Mouse (Mus musculus) kidney, postnatal 0 days (tissue): ENCODE results near the gene Rilp. TPM values are rescaled to one million over a fixed set of nuclear protein-coding genes. Genes with fewer than 3 reads are reported as not detected.

Experiments used
- ATAC-seq: fragments of 200-750 bp; cut with Nextera tagmentation; replicated peaks from 2 replicates; pipeline ENCODE4 v1.8.0; 2017; ENCODE audit warnings: low read depth, moderate number of reproducible peaks, moderate TSS enrichment, moderate library complexity; ENCODE audit not compliant: low FRiP score
- DNase-seq: peaks from one replicate; pipeline ENCODE4 v3.0.0-alpha.2; 2016; ENCODE audit warnings: low spot score
- H3K27ac ChIP-seq: fragments of 300-500 bp; sonication (generic); 2 replicates; pipeline ENCODE4 v1.5.1; 2014; ENCODE audit warnings: mild to moderate bottlenecking
- H3K27me3 ChIP-seq: fragments of 300-500 bp; sonication (generic); 2 replicates; pipeline ENCODE4 v1.6.1; 2014; ENCODE audit warnings: low read length, mixed read lengths; ENCODE audit not compliant: insufficient read depth
- H3K36me3 ChIP-seq: fragments of 300-500 bp; sonication (generic); 2 replicates; pipeline ENCODE4 v1.6.1; 2014; ENCODE audit warnings: low read length, mixed read lengths; ENCODE audit not compliant: insufficient read depth
- H3K4me1 ChIP-seq: fragments of 300-500 bp; sonication (generic); replicated peaks from 2 replicates; pipeline ENCODE4 v1.6.1; 2014; ENCODE audit warnings: antibody characterized with exemption, low read length, mixed read lengths; ENCODE audit not compliant: insufficient read depth
- H3K4me2 ChIP-seq: fragments of 300-500 bp; sonication (generic); 2 replicates; pipeline ENCODE4 v1.6.1; 2014; ENCODE audit warnings: mild to moderate bottlenecking, low read length, moderate library complexity, mixed read lengths
- H3K4me3 ChIP-seq: fragments of 300-500 bp; sonication (generic); replicated peaks from 2 replicates; pipeline ENCODE4 v1.5.1; 2014; ENCODE audit warnings: low read depth, low read length
- H3K9ac ChIP-seq: fragments of 300-500 bp; sonication (generic); 2 replicates; pipeline ENCODE4 v1.6.1; 2014; ENCODE audit warnings: low read depth, low read length
- H3K9me3 ChIP-seq: fragments of 300-500 bp; sonication (generic); replicated peaks from 2 replicates; pipeline ENCODE4 v1.6.1; 2016; ENCODE audit warnings: low read length, inconsistent platforms, mixed read lengths
- CTCF ChIP-seq: IDR thresholded peaks from 2 replicates; pipeline ENCODE4 v1.5.1; 2016; ENCODE audit warnings: antibody characterized with exemption, low read depth, mild to moderate bottlenecking, moderate library complexity
- WGBS: fragments of 180-500 bp; shearing (Covaris S2); extraction: QIAGEN DNeasy Blood & Tissue Kit; methylation state at CpG from one replicate; pipeline ENCODE4 v1.1.7; 2014; 5-methylcytosine and 5-hydroxymethylcytosine counted together
- polyA plus RNA-seq: library from polyadenylated mRNA; unstranded; fragments of >200 nt; fragmentation: Nextera tagmentation; extraction: Ambion mirVana; gene quantifications from 2 replicates; pipeline ENCODE4 v1.2.1, GENCODE M21; 2015

The Rilp gene
- polyA plus RNA-seq, 1 experiment from 2014 or later: 4.5 TPM

- H3K4me2 ChIP-seq: peak overlapping the region; percentile 90
- H3K9me3 ChIP-seq: no peaks in the 10 kb centered on the region
- ATAC-seq: peak; percentile 89
- peak; percentile 97 for DNase-seq
- peak; percentile 95 for TF ChIP-seq CTCF
- peak overlapping the region; percentile 92 for H3K27ac ChIP-seq
- H3K9ac ChIP-seq: peak overlapping the region; percentile 63
- H3K4me1 ChIP-seq: peaks cover 11% of the 10 kb centered on the region
- H3K4me3 ChIP-seq: peak overlapping the region; percentile 41
- WGBS: 4% methylated on average over 24 of the region's 24 CpGs
- H3K27me3 ChIP-seq: no peaks in the 10 kb centered on the region
- peaks cover 33% of the 10 kb centered on the region for H3K36me3 ChIP-seq
Measured at GRCm38 (mm10) chr11:75510627-75510993, 716 bp downstream of the Rilp start.

GRCm38 (mm10) chr11:75511213-75511612 lies 1.3 kb downstream of the Rilp start:
- H3K4me2 ChIP-seq: no peak overlapping the region
- DNase-seq (no peak), ATAC-seq (no peak)
- no peak overlapping the region for H3K27ac ChIP-seq
- no peaks in the 10 kb centered on the region for H3K27me3 ChIP-seq
- H3K4me3 ChIP-seq: no peak overlapping the region
- TF ChIP-seq CTCF: no peak
- H3K36me3 ChIP-seq: peaks cover 28% of the 10 kb centered on the region
- peaks cover 11% of the 10 kb centered on the region for H3K4me1 ChIP-seq
- no peak overlapping the region for H3K9ac ChIP-seq
- no peaks in the 10 kb centered on the region for H3K9me3 ChIP-seq
- WGBS: 76% methylated on average over 6 of the region's 6 CpGs

- Histone ChIP-seq H3K27me3 (no peaks in the 10 kb centered on the region), H3K9me3 (no peaks in the 10 kb centered on the region), H3K4me3 (no peak overlapping the region), H3K9ac (no peak overlapping the region), H3K27ac (0 out of 2 replicates have a peak overlapping the region, but pooled peaks have one; percentile 25), H3K36me3 (peaks cover 24% of the 10 kb centered on the region; the same call in 1 of the 2 replicates), H3K4me1 (peaks cover 11% of the 10 kb centered on the region), H3K4me2 (no peak overlapping the region)
- no peak for TF ChIP-seq CTCF
- DNase-seq (no peak), ATAC-seq (no peak)
- 77% methylated on average over 9 of the region's 9 CpGs for WGBS
Measured at GRCm38 (mm10) chr11:75512301-75513018, 2.6 kb downstream of the Rilp start.

GRCm38 (mm10) chr11:75513336-75513735 lies 3.4 kb downstream of the Rilp start, which contains the start of gene Scarf1:
TSS of gene Scarf1 (plus strand) at chr11:75513540.
- DNase-seq (peak; percentile 75), ATAC-seq (no peak)
- no peaks in the 10 kb centered on the region for H3K9me3 ChIP-seq
- peaks cover 15% of the 10 kb centered on the region; the same call in 1 of the 2 replicates for H3K36me3 ChIP-seq
- no peaks in the 10 kb centered on the region for H3K27me3 ChIP-seq
- H3K4me1 ChIP-seq: peaks cover 11% of the 10 kb centered on the region
- no peak for TF ChIP-seq CTCF
- peak within 1 kb of the TSS; percentile 45 for H3K4me2 ChIP-seq
- H3K9ac ChIP-seq: peak within 1 kb of the TSS; percentile 28; the same call in 1 of the 2 replicates
- H3K27ac ChIP-seq: peak within 1 kb of the TSS; percentile 31; the same call in 1 of the 2 replicates
- WGBS: 34% methylated on average over 8 of the region's 8 CpGs
- peak within 1 kb of the TSS; percentile 24 for H3K4me3 ChIP-seq

- Histone ChIP-seq H3K27me3 (no peaks in the 10 kb centered on the region), H3K27ac (no peak overlapping the region), H3K4me2 (no peak overlapping the region), H3K4me3 (no peak overlapping the region), H3K9ac (no peak overlapping the region), H3K9me3 (no peaks in the 10 kb centered on the region), H3K4me1 (no peaks in the 10 kb centered on the region), H3K36me3 (0 out of 2 replicates have a peak, but pooled peaks cover 3% of the 10 kb centered on the region)
- TF ChIP-seq CTCF: no peak
- WGBS: 94% methylated on average over 25 of the region's 25 CpGs
- DNase-seq (no peak), ATAC-seq (no peak)
Measured at GRCm38 (mm10) chr11:75515186-75515585, 5.3 kb downstream of the Rilp start.

- no peak overlapping the region for H3K4me2 ChIP-seq
- no peaks in the 10 kb centered on the region for H3K27me3 ChIP-seq
- H3K4me3 ChIP-seq: no peak overlapping the region
- H3K4me1 ChIP-seq: no peaks in the 10 kb centered on the region
- WGBS: 65% methylated on average over 15 of the region's 15 CpGs
- H3K27ac ChIP-seq: no peak overlapping the region
- DNase-seq (no peak), ATAC-seq (0 out of 2 replicates have a peak, but pooled peaks have one; percentile 27)
- no peaks in the 10 kb centered on the region for H3K9me3 ChIP-seq
- H3K36me3 ChIP-seq: 0 out of 2 replicates have a peak, but pooled peaks cover 3% of the 10 kb centered on the region
- no peak overlapping the region for H3K9ac ChIP-seq
- TF ChIP-seq CTCF: no peak
Measured at GRCm38 (mm10) chr11:75519834-75520633, 10.1 kb downstream of the Rilp start.
